Mouse (Mus musculus) naive thymus-derived CD4-positive, alpha-beta T cell, adult 2 months (primary cell): ENCODE measurements around the gene Dexi.

Experiments
- DNase-seq: peaks from one replicate; pipeline ENCODE4 v3.0.0-alpha.2; 2011; ENCODE audit warnings: low read depth

Gene Dexi

GRCm38 (mm10) chr16:10499122-10499521 is 43.7 kb downstream of the Dexi start:
- no peak for DNase-seq

DNA sequence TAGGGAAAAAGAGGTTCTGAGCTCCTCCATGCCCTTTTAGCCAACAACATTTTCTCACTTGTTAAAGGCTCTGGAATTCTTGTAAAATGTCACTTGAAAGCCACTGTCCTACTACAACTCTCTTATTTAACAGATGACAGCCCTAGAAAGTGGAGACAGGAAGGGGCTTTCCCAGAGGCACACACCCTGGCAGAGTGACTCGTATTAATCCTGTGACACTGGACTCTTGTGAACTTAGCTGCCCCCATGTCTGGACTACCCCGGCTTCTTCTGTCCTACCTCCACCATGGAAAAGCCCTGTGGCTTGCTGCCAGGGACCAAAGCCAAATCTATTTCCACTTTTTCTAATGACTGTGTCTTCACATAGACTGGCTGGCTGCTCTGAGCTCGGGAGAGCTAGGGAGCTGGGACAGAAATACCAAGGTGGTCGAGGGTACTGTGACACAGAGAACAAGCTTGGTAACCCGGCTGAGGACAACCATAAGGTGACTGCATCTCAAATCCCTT is 44.7 kb downstream of the Dexi start:
- no peak for DNase-seq

- DNase-seq = no peak
Observed at GRCm38 (mm10) chr16:10495824-10496298, 47.0 kb downstream of the Dexi start.

- DNase-seq = no peak
Observed at GRCm38 (mm10) chr16:10492587-10492986, 50.3 kb downstream of the Dexi start.

DNA sequence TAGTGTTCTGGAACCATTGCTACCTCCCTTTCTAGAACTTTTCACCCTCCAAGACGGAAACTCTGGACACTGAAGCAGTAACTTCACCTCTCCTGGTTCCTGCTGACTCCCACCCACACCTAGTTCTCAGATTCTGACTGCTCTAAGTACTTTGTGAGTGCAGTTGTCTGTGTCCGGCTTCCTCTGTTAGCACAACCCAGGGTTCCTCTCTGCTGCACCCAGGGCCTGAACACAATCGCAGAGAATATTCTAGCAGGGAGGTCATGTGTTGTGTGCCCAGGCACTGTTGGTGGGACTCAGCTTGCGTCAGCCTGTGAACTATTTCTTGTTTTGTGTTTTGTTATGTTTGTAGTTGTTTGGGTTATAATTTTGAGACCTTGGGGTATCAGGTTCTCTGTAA is 51.1 kb downstream of the Dexi start:
- DNase-seq = no peak

GRCm38 (mm10) chr16:10490503-10491150 is 52.2 kb downstream of the Dexi start:
- DNase-seq = no peak

- DNase-seq = no peak
Observed at GRCm38 (mm10) chr16:10489904-10490457, 52.9 kb downstream of the Dexi start.

DNA sequence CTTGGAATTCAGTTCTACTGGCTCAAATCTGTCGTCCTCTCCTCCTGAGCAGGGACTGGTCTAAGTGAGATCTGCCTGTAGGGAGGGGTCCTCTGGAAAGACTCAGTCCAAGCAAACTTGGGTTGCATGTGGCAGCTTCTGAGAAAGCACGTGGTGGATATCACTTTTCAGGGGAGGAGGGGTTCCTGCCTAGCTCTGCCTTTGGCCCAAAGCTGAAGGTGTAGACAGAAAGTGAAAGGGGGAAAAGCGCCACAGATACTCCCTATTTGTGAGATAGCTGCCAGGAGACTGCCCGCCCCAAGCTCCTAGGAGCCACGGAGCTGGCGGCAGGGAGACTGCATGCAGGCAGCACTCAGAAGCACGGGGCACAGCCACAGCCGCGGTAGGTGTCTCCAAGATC is 53.4 kb downstream of the Dexi start:
- DNase-seq = no peak

- DNase-seq = no peak
Observed at GRCm38 (mm10) chr16:10488769-10489481, 53.9 kb downstream of the Dexi start.

DNA sequence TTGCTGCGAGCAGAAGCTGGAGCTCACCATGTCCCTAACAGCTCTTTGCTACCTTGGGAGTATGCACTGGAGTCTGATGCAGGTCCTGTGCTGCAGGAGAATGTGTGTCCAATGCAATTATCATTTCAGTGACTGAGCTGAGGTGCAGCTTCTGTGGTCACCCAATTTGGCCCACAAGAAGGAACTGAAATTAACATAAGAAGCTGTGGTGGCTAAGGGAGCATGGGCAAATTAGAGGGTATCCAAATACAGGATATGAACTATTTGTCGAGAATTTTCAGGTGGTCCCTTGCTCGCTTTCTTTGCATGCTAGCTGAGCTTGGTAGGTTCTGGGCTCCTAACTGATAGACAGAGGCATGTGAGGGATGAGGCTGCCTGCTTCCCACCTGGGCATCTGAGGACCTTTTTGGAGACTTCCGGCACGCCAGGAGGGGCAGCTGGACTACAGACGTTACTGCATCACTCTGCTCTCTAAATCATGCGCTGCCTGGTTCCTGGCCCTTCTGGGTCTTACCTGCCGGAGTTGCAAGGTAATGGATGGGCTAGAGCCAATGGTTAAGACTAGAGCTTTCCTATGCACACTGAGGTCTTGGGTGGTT is 54.9 kb downstream of the Dexi start:
- no peak for DNase-seq

GRCm38 (mm10) chr16:10486993-10487392 is 55.9 kb downstream of the Dexi start:
- DNase-seq = no peak

GRCm38 (mm10) chr16:10482343-10482742 is 60.5 kb downstream of the Dexi start:
- no peak for DNase-seq

DNA sequence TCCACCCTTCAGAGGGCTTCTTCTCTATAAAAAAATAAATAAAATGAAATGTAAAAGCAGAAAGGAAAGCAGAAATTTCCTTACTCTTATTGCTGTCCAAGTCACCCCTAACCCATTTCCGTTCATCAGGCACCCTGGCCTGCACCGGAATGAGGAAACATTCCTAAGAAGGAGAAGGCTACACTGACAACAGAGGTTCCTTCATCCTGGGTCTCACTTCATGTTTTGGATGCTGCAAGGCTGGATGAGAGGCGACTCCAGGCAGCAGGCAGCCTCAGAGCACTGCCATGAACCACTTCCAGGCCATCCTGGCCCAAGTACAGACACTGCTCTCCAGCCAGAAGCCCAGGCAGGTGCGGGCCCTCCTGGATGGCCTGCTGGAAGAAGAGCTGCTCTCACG is 63.0 kb downstream of the Dexi start, which contains the start of gene Ciita:
Gene Ciita, plus strand, starts transcription at position 203 of the 400 bp plus-strand sequence.
- no peak for DNase-seq

DNA sequence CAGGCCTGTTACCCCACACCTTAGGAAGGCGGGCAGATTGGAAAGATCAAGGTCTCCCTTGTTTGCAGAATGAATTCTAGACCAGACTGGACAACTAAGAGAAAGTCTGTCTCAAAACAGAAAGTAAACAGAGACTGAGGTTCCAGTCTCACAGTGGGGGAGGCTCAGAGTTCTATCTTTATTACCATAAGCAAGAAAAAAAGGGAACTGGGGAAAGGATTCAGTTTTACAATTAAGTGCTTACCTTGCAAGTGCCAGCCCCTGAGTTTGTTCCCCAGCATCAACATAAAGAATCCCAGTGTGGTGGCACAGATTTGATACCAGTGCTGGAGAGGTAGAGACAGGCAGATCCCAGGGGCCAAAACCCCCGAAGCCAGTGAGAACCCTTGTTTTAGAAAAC is 66.9 kb downstream of the Dexi start:
- no peak for DNase-seq

GRCm38 (mm10) chr16:10474956-10475355 is 67.9 kb downstream of the Dexi start:
- no peak for DNase-seq

- DNase-seq = no peak
Observed at GRCm38 (mm10) chr16:10471950-10472349, 70.9 kb downstream of the Dexi start.

GRCm38 (mm10) chr16:10468201-10468600 is 74.7 kb downstream of the Dexi start:
- DNase-seq = no peak

GRCm38 (mm10) chr16:10467391-10468107 is 75.3 kb downstream of the Dexi start:
- no peak for DNase-seq

DNA sequence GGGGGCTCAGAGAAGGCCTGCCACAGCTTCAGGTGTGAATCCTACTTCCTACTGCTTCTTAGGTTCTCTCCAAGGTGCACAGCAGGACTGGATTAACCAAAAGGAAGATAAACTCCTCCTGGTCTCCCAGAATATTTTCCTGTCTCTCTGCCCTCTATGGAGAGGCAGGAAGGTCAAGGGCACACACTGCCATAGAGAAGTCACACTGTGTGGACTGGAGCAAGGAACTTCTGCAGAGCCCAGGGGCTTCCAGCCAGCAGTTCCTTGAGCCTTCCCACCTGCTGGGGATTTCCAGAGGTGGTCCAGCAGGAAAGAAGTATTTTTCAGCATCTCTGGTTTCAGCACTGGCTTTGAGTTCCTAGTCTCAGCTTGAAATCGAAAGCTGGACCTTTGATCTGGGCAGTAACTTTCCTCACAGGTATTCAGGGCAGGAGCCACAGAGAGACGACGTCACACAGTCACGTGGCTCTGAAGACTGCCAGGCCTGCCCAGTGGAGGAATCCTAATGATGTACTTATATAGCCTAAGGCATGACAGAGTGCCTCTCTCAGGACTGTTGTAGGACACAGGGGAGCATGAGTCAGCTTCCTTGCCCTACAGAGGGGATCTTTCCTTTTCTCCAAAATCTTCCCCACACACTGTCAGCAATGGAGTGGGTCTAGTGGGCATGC is 77.7 kb downstream of the Dexi start:
- no peak for DNase-seq

DNA sequence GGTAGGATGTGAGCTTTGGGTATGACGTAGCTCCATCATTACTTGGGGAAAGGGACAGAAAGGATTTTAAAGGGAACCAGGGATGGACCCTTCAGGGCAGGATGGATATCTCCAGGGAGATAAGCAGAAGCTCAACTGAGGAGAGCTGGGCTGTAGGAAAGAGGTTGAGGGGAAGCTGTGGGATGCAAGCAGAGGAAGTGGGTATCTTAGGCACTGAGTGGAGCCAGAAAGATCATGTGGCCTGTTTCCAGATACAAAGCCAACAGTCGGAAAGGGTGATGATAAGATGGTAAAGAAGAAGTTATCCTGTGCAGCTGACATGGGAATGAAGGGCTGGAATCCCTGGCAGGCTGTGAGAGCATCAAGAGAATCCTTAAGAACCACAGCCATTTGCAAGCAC is 81.7 kb downstream of the Dexi start:
- DNase-seq = no peak

GRCm38 (mm10) chr16:10460188-10460587 is 82.7 kb downstream of the Dexi start:
- DNase-seq = no peak
